Mouse (Mus musculus): ENCODE data around the gene Kif5c. TPM values are rescaled to one million over a fixed set of nuclear protein-coding genes. Genes with fewer than 3 reads are reported as not detected.

Kif5c gene
- polyA plus RNA-seq, 1 experiment, result 408 TPM

DNA sequence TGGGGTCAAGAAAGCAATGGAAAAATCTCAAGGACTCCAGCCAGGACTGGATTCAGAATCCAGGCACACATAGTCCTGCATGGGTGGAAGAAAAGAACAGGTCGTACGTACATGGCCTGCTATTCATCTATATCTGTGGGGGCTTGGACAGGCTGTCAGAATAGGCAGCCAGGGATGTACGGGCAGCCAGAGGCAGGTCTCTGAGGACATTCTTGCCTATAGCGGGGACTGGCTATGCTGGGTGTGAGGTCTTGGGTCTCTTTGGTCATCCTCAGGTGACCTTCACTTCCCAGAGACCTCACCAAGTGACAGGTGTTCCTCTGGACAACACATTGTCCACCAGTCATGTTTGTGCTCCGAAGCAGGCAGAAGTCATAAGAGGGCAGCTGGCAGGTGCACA lies 36.6 kb upstream of the Kif5c start:
- no peak overlapping the region for H3K4me3 ChIP-seq (ENCODE audit: insufficient read depth, low read length)
- H3K27ac ChIP-seq (ENCODE audit: insufficient read depth, low read length), result no peak overlapping the region
- no peaks in the 10 kb centered on the region for H3K4me1 ChIP-seq (ENCODE audit: control insufficient read depth, insufficient read depth, low read length)

GRCm38 (mm10) chr2:49583311-49583710 lies 35.8 kb upstream of the Kif5c start:
- Histone ChIP-seq H3K27ac (ENCODE audit: insufficient read depth, low read length) (no peak overlapping the region), H3K4me3 (ENCODE audit: insufficient read depth, low read length) (no peak overlapping the region), H3K4me1 (ENCODE audit: control insufficient read depth, insufficient read depth, low read length) (no peaks in the 10 kb centered on the region)
- no peak for TF ChIP-seq POLR2A (IDR thresholded peaks at IDR 0.05; ENCODE audit: extremely low read depth, insufficient read depth, low read length)
- no peak for TF ChIP-seq CTCF (IDR thresholded peaks at IDR 0.05; ENCODE audit: extremely low read depth, insufficient read depth, low read length)

More for the DNA sequence above, 36.6 kb upstream of the Kif5c start:
- TF ChIP-seq POLR2A (IDR thresholded peaks at IDR 0.05; ENCODE audit: extremely low read depth, insufficient read depth, low read length) (no peak), CTCF (IDR thresholded peaks at IDR 0.05; ENCODE audit: extremely low read depth, insufficient read depth, low read length) (no peak)

DNA sequence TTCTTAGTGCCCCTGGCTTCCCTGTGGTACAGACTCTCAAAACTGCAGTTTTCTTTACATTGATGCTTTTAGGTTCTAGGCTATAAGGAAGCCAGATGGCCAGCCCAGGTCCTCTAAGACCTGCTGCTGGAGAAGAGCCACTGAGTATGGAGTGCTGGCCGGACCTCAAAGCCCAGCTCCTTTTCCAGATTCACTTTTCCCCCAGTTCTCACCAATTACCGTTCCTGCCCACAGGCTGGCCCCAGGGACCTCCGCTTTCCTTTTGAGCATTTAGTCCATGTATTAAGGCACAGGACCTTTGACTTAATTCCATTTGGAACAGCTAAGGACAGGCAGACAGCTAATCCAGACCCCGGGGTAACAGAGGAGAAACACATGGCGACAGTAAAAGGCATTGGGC lies 28.6 kb upstream of the Kif5c start:
- TF ChIP-seq CTCF (IDR thresholded peaks at IDR 0.05; ENCODE audit: extremely low read depth, insufficient read depth, low read length) (no peak), POLR2A (IDR thresholded peaks at IDR 0.05; ENCODE audit: extremely low read depth, insufficient read depth, low read length) (no peak)
- no peaks in the 10 kb centered on the region for H3K4me1 ChIP-seq (ENCODE audit: control insufficient read depth, insufficient read depth, low read length)
- H3K4me3 ChIP-seq (ENCODE audit: insufficient read depth, low read length), result no peak overlapping the region
- H3K27ac ChIP-seq (ENCODE audit: insufficient read depth, low read length), result no peak overlapping the region

GRCm38 (mm10) chr2:49592926-49593325 lies 26.2 kb upstream of the Kif5c start:
- H3K4me3 ChIP-seq (ENCODE audit: insufficient read depth, low read length), result no peak overlapping the region
- no peak overlapping the region for H3K27ac ChIP-seq (ENCODE audit: insufficient read depth, low read length)
- no peak for TF ChIP-seq CTCF (IDR thresholded peaks at IDR 0.05; ENCODE audit: extremely low read depth, insufficient read depth, low read length)
- H3K4me1 ChIP-seq (ENCODE audit: control insufficient read depth, insufficient read depth, low read length), result no peaks in the 10 kb centered on the region

- no peaks in the 10 kb centered on the region for H3K4me1 ChIP-seq (ENCODE audit: control insufficient read depth, insufficient read depth, low read length)
- no peak for TF ChIP-seq CTCF (IDR thresholded peaks at IDR 0.05; ENCODE audit: extremely low read depth, insufficient read depth, low read length)
- TF ChIP-seq POLR2A (IDR thresholded peaks at IDR 0.05; ENCODE audit: extremely low read depth, insufficient read depth, low read length), result no peak
- no peak overlapping the region for H3K4me3 ChIP-seq (ENCODE audit: insufficient read depth, low read length)
- no peak overlapping the region for H3K27ac ChIP-seq (ENCODE audit: insufficient read depth, low read length)
These were observed 24.2 kb upstream of the Kif5c start for GRCm38 (mm10) chr2:49594886-49595285.

- no peak for TF ChIP-seq CTCF (IDR thresholded peaks at IDR 0.05; ENCODE audit: extremely low read depth, insufficient read depth, low read length)
- Histone ChIP-seq H3K4me3 (ENCODE audit: insufficient read depth, low read length) (no peak overlapping the region), H3K27ac (ENCODE audit: insufficient read depth, low read length) (no peak overlapping the region), H3K4me1 (ENCODE audit: control insufficient read depth, insufficient read depth, low read length) (peaks cover 3% of the 10 kb centered on the region; the same call in 1 of the 2 replicates)
These were observed 22.8 kb upstream of the Kif5c start for GRCm38 (mm10) chr2:49596318-49596717.

DNA sequence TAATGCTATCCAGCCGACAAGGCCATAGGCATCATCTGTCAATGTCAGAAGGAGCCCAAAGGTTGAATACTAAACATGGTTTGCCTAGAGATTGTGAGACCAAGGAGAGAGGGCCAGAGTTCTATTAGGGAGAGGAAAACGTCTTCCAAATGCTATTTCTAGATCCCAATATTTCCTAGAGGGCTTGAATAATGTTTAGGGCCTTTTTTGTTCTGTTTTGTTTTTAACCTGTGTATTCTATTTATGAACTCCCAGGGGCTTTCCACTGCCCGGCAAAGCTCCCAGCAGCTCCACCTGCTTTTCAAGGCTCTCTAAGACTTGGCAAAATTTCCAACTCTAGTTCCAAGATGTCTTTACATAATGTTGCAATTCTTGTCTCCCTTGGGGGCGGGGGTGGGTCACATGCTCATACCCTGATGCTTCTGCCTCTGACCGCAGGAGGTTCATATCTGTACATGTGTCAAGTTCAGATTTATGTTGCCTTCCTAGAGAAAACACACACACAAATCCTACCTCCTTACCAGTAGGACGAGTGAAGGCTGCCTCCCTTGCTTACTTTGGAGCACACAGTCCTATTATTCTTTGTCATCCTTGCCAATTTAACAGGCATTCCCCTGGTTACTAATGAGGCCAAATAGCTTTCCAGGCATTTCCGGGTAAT lies 18.9 kb upstream of the Kif5c start:
- peaks cover 3% of the 10 kb centered on the region; the same call in 1 of the 2 replicates for H3K4me1 ChIP-seq (ENCODE audit: control insufficient read depth, insufficient read depth, low read length)
- H3K4me3 ChIP-seq (ENCODE audit: insufficient read depth, low read length), result no peak overlapping the region
- no peak for TF ChIP-seq POLR2A (IDR thresholded peaks at IDR 0.05; ENCODE audit: extremely low read depth, insufficient read depth, low read length)
- TF ChIP-seq CTCF (IDR thresholded peaks at IDR 0.05; ENCODE audit: extremely low read depth, insufficient read depth, low read length), result no peak
- H3K27ac ChIP-seq (ENCODE audit: insufficient read depth, low read length), result no peak overlapping the region

- Histone ChIP-seq H3K27ac (ENCODE audit: insufficient read depth, low read length) (no peak overlapping the region), H3K4me1 (ENCODE audit: control insufficient read depth, insufficient read depth, low read length) (peaks cover 3% of the 10 kb centered on the region; the same call in 1 of the 2 replicates), H3K4me3 (ENCODE audit: insufficient read depth, low read length) (no peak overlapping the region)
- TF ChIP-seq POLR2A (IDR thresholded peaks at IDR 0.05; ENCODE audit: extremely low read depth, insufficient read depth, low read length) (no peak), CTCF (IDR thresholded peaks at IDR 0.05; ENCODE audit: extremely low read depth, insufficient read depth, low read length) (no peak)
These were observed 16.2 kb upstream of the Kif5c start for GRCm38 (mm10) chr2:49602791-49603349.

DNA sequence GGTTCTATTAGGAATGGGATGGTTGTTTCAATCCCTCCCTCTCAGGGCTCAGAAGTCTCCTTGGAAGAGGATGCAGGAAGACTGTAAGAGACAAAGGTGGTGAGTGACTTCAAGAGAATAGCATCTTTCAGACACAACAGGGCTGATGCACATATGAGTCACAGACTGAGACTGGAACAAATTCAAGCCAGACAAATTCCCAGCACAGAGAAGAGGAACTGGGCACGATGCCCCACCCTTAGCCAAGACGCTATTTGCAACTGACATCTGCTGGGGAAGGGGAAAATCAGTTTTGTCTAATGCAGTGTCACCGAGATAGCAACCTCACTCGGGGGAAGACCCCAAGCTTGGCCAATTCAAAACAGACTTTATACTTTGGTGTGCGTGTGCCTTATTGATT lies 9.5 kb upstream of the Kif5c start:
- Histone ChIP-seq H3K27ac (ENCODE audit: insufficient read depth, low read length) (no peak overlapping the region), H3K4me1 (ENCODE audit: control insufficient read depth, insufficient read depth, low read length) (no peaks in the 10 kb centered on the region), H3K4me3 (ENCODE audit: insufficient read depth, low read length) (no peak overlapping the region)
- TF ChIP-seq POLR2A (IDR thresholded peaks at IDR 0.05; ENCODE audit: extremely low read depth, insufficient read depth, low read length) (no peak), CTCF (IDR thresholded peaks at IDR 0.05; ENCODE audit: extremely low read depth, insufficient read depth, low read length) (no peak)

GRCm38 (mm10) chr2:49616765-49617164 lies 2.3 kb upstream of the Kif5c start:
- Histone ChIP-seq H3K4me1 (ENCODE audit: control insufficient read depth, insufficient read depth, low read length) (no peaks in the 10 kb centered on the region; the same call in 1 of the 2 replicates), H3K27ac (ENCODE audit: insufficient read depth, low read length) (no peak overlapping the region), H3K4me3 (ENCODE audit: insufficient read depth, low read length) (no peak overlapping the region)
- TF ChIP-seq CTCF (IDR thresholded peaks at IDR 0.05; ENCODE audit: extremely low read depth, insufficient read depth, low read length) (no peak), POLR2A (IDR thresholded peaks at IDR 0.05; ENCODE audit: extremely low read depth, insufficient read depth, low read length) (no peak)

All from cortical plate, adult 2 months (tissue).